ENCODE assay signal across 13 mouse cellular contexts in genomic region chr1:65407441-65407840, GRCm38 (mm10).
"Had no signal": no experiment of that assay in that cellular context is flagged by ENCODE, and none has a peak within 500 bp of the region (broad histone marks: within the 10 kb centered on the region; RNA-seq: fewer than 3 reads in every experiment).

No protein-coding gene starts in this region.

- H3K4me2 ChIP-seq: limb, embryonic 13.5 days; liver, embryonic 13.5 days; neural tube, embryonic 15.5 days; stomach, embryonic 15.5 days had no signal

- H3K4me3 ChIP-seq: limb, embryonic 13.5 days; liver, embryonic 13.5 days; midbrain, embryonic 10.5 days; myocyte; neural tube, embryonic 15.5 days; stomach, embryonic 15.5 days had no signal

- ATAC-seq: intestine, embryonic 16.5 days had no signal

- H3K36me3 ChIP-seq: limb, embryonic 13.5 days; liver, embryonic 13.5 days; midbrain, embryonic 10.5 days; neural tube, embryonic 15.5 days; stomach, embryonic 15.5 days had no signal

- H3K9ac ChIP-seq: limb, embryonic 13.5 days; liver, embryonic 13.5 days; neural tube, embryonic 15.5 days; stomach, embryonic 15.5 days had no signal

- H3K27me3 ChIP-seq: limb, embryonic 13.5 days; liver, embryonic 13.5 days; neural tube, embryonic 15.5 days; stomach, embryonic 15.5 days had no signal

- H3K27ac ChIP-seq: limb, embryonic 13.5 days; liver, embryonic 13.5 days; midbrain, embryonic 10.5 days; neural tube, embryonic 15.5 days; stomach, embryonic 15.5 days had no signal

- DNase-seq: layer of hippocampus, adult 9-11 months; left cerebral cortex, postnatal 4 days; liver, embryonic 13.5 days; lung, adult 18-20 months; lung, postnatal 4 days; midbrain, embryonic 14.5 days; thymus, postnatal 4 days had no signal

- H3K9me3 ChIP-seq: limb, embryonic 13.5 days; midbrain, embryonic 10.5 days; neural tube, embryonic 15.5 days; stomach, embryonic 15.5 days had no signal

- H3K4me1 ChIP-seq: limb, embryonic 13.5 days; liver, embryonic 13.5 days; midbrain, embryonic 10.5 days; neural tube, embryonic 15.5 days; stomach, embryonic 15.5 days had no signal
